Mouse (Mus musculus) embryonic fibroblast, embryonic 13.5 days (primary cell): Measurements from ENCODE around the gene Mroh2a.
"Not testable (repeated sequence)": the region's sequence is repeated elsewhere in the genome, so short reads cannot be mapped to it uniquely, and the experiment has no call there.

Experiments used
- CTCF ChIP-seq: IDR thresholded peaks from 2 replicates; pipeline ENCODE4 v1.5.1; 2011; ENCODE audit warnings: mild to moderate bottlenecking, control low read depth, low read length, moderate library complexity, borderline replicate concordance; ENCODE audit not compliant: insufficient read depth
- POLR2A ChIP-seq: IDR thresholded peaks from 2 replicates; pipeline ENCODE4 v1.6.1; 2011; ENCODE audit warnings: low read depth, mild to moderate bottlenecking, control low read depth, low read length, moderate library complexity

DNA sequence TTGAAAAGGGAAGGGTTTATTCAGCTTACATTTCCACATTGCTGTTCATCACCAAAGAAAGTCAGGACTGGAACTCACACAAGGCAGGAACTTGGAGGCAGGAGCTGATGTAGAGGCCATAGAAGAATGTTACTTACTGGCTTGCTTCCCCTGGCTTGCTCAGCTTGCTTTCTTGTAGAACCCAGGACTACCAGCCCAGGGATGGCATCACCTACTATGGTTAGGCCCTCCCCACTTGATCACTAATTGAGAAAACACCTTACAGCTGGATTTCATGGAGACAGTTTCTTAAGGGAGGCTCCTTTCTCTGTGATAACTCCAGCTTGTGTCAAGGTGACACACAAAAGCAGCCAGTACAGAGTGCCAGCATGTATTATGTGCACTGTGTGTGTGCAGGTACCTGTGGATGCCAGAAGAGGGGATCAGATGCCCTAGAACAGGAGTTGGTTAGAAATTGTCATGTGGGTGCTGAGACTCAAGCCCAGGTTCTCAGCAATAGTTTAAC lies 3.7 kb upstream of the Mroh2a start:
- TF ChIP-seq CTCF, POLR2A: not testable (repeated sequence)
